Mouse (Mus musculus): ENCODE data around the gene Lipt1. TPM values are rescaled to one million over a fixed set of nuclear protein-coding genes. Genes with fewer than 3 reads are reported as not detected.

Lipt1 gene
- total RNA-seq, 2 experiments from 2014 or later, result 9.6 to 10.3 TPM

GRCm38 (mm10) chr1:37894606-37895005, 23.1 kb downstream of the Lipt1 start:
- DNase-seq (ENCODE audit: low spot score), result no peak

GRCm38 (mm10) chr1:37899816-37900215, 28.3 kb downstream of the Lipt1 start:
- no peak for DNase-seq (ENCODE audit: low spot score)

GRCm38 (mm10) chr1:37900288-37900687, 28.8 kb downstream of the Lipt1 start:
- no peak for DNase-seq (ENCODE audit: low spot score)

GRCm38 (mm10) chr1:37903178-37903577, 31.6 kb downstream of the Lipt1 start:
- no peak for DNase-seq (ENCODE audit: low spot score)

GRCm38 (mm10) chr1:37912751-37913150, 41.2 kb downstream of the Lipt1 start:
- no peak for DNase-seq (ENCODE audit: low spot score)

GRCm38 (mm10) chr1:37916393-37916792, 44.9 kb downstream of the Lipt1 start, which contains the start of gene Lyg2:
Lyg2 (minus strand) TSS chr1:37916493.
- DNase-seq (ENCODE audit: low spot score), result no peak

GRCm38 (mm10) chr1:37917666-37918065, 46.1 kb downstream of the Lipt1 start:
- DNase-seq (ENCODE audit: low spot score), result no peak

GRCm38 (mm10) chr1:37918096-37918495, 46.6 kb downstream of the Lipt1 start:
- no peak for DNase-seq (ENCODE audit: low spot score)

- DNase-seq (ENCODE audit: low spot score), result no peak
These were observed 51.0 kb downstream of the Lipt1 start for GRCm38 (mm10) chr1:37922536-37922935.

Other genes starting within 250 kb of the Lipt1 start
- gene 2010300C02Rik, start 151.7 kb upstream of the Lipt1 start, total RNA-seq (2021), result under 1 TPM; 0.57 to 0.59 TPM
- gene Tsga10, start 5.3 kb upstream of the Lipt1 start, total RNA-seq (2021), result 1 to 10 TPM; 6.8 to 8.7 TPM
- 1 to 10 TPM in 1 of 2 experiments, under 1 TPM in 1; 0.71 to 1.4 TPM for gene Mitd1, start 18.7 kb downstream of the Lipt1 start, total RNA-seq (2021)
- gene Mrpl30, start 18.7 kb downstream of the Lipt1 start, total RNA-seq (2021), result 100 to 1,000 TPM; 269 to 291 TPM
- gene Lyg2, start 44.8 kb downstream of the Lipt1 start, total RNA-seq (2021), result not detected
- gene Lyg1, start 86.0 kb downstream of the Lipt1 start, total RNA-seq (2021), result not detected
- 10 to 100 TPM; 28.9 to 35.5 TPM for gene Txndc9, start 126.2 kb downstream of the Lipt1 start, total RNA-seq (2021)
- gene Eif5b, start 126.3 kb downstream of the Lipt1 start, total RNA-seq (2021), result 10 to 100 TPM; 46.7 to 58.9 TPM

Measured in gastrocnemius, adult 18-20 months (tissue).